Mouse (Mus musculus) megakaryocyte, embryonic 14.5 days (primary cell): ENCODE results near the gene Slc25a42.

Experiments used
- FLI1 ChIP-seq: IDR thresholded peaks from 2 replicates; pipeline ENCODE4 v1.6.1; 2012; ENCODE audit warnings: low read length, inconsistent platforms, mixed read lengths
- GATA1 ChIP-seq: IDR thresholded peaks from 3 replicates; pipeline ENCODE4 v1.6.1; 2012; ENCODE audit warnings: mixed read lengths, low read length, inconsistent platforms, borderline replicate concordance

DNA sequence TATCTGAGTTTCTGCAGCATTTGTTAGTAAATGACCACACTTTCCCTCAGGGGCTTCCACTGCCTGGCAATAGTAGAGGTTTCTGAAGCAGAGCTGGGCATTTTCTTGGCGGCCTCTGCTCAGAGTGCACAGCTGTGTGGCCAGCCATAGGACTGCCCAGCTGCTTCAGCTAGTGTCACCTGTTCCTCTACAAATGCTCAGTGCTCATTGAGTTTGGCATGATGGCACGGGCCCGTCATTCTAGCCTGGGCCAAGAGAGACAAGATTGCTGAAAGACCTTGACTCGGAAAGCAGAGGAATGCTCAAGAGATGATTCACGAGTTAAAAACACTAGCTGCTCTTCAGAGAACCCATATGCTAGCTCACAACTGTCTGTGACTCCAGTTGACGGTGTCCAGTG lies 34.5 kb upstream of the Slc25a42 start:
- TF ChIP-seq GATA1, result no peak
- no peak for TF ChIP-seq FLI1
